Mouse (Mus musculus) testis, adult 2 months (tissue): Measurements from ENCODE around the gene Trank1.

Source experiments
- CTCF ChIP-seq: fragments of 200-500 bp; IDR thresholded peaks from 2 replicates; pipeline ENCODE4 v1.5.1; 2012; ENCODE audit warnings: low read depth, mild to moderate bottlenecking, inconsistent platforms, low read length, moderate library complexity; ENCODE audit not compliant: control insufficient read depth, insufficient read depth, insufficient replicate concordance
- POLR2A ChIP-seq: fragments of 200-500 bp; IDR thresholded peaks from 2 replicates; pipeline ENCODE4 v1.6.1; 2012; ENCODE audit warnings: low read depth, mild to moderate bottlenecking, inconsistent platforms, low read length, moderate library complexity; ENCODE audit not compliant: control insufficient read depth

GRCm38 (mm10) chr9:111285676-111286075 lies 25.9 kb upstream of the Trank1 start:
- no peak for TF ChIP-seq CTCF
- no peak for TF ChIP-seq POLR2A
